ENCODE assay signal across 32 mouse cellular contexts in genomic region chr1:164117869-164118268, GRCm38 (mm10). TPM values are rescaled to one million over a fixed set of nuclear protein-coding genes. Genes with fewer than 3 reads are reported as not detected.
"Had no signal": no experiment of that assay in that cellular context is flagged by ENCODE, and none has a peak within 500 bp of the region (broad histone marks: within the 10 kb centered on the region; RNA-seq: fewer than 3 reads in every experiment).

No protein-coding gene starts in this region.

- H3K9ac ChIP-seq: heart, embryonic 12.5 days; hindbrain, embryonic 13.5 days; hindbrain, embryonic 15.5 days; kidney, embryonic 15.5 days; limb, embryonic 12.5 days; liver, embryonic 13.5 days; liver, embryonic 15.5 days had no signal

- H3K36me3 ChIP-seq: heart, embryonic 10.5 days; heart, embryonic 12.5 days; hindbrain, embryonic 13.5 days; hindbrain, embryonic 15.5 days; kidney, embryonic 15.5 days; limb, embryonic 10.5 days; limb, embryonic 12.5 days; liver, embryonic 13.5 days; liver, embryonic 15.5 days had no signal

- H3K4me2 ChIP-seq: heart, embryonic 12.5 days; hindbrain, embryonic 13.5 days; hindbrain, embryonic 15.5 days; kidney, embryonic 15.5 days; limb, embryonic 12.5 days; liver, embryonic 11.5 days; liver, embryonic 13.5 days; liver, embryonic 15.5 days had no signal

- H3K27me3 ChIP-seq: heart, embryonic 12.5 days; hindbrain, embryonic 13.5 days; hindbrain, embryonic 15.5 days; kidney, embryonic 15.5 days; limb, embryonic 12.5 days; liver, embryonic 13.5 days; liver, embryonic 15.5 days had no signal

- ATAC-seq: hindbrain, postnatal 0 days; intestine, embryonic 16.5 days had no signal

- H3K27ac ChIP-seq: heart, embryonic 10.5 days; hindbrain, embryonic 13.5 days; hindbrain, embryonic 15.5 days; hindbrain, postnatal 0 days; kidney, embryonic 15.5 days; kidney, postnatal 0 days; layer of hippocampus, adult 2 months; left cerebral cortex, adult 2 months; limb, embryonic 10.5 days; limb, embryonic 12.5 days; liver, embryonic 13.5 days; liver, embryonic 15.5 days had no signal

- H3K4me3 ChIP-seq: heart, embryonic 10.5 days; heart, embryonic 12.5 days; hindbrain, embryonic 13.5 days; hindbrain, embryonic 15.5 days; kidney, embryonic 15.5 days; layer of hippocampus, adult 2 months; left cerebral cortex, adult 2 months; limb, embryonic 10.5 days; limb, embryonic 12.5 days; liver, embryonic 13.5 days; liver, embryonic 15.5 days had no signal

- H3K9me3 ChIP-seq: heart, embryonic 10.5 days; heart, embryonic 12.5 days; hindbrain, embryonic 13.5 days; hindbrain, embryonic 15.5 days; kidney, embryonic 15.5 days; limb, embryonic 10.5 days; limb, embryonic 12.5 days; liver, embryonic 13.5 days; liver, embryonic 15.5 days had no signal

- H3K4me1 ChIP-seq: heart, embryonic 10.5 days; hindbrain, embryonic 13.5 days; hindbrain, embryonic 15.5 days; liver, embryonic 13.5 days; liver, embryonic 15.5 days had no signal

- DNase-seq: gastrocnemius, postnatal 14 days; gastrocnemius, postnatal 36 days; heart, adult 18-20 months; heart, postnatal 10 days; heart, postnatal 36 days; kidney, adult 11 months; kidney, adult 2 months; kidney, adult 9 months; kidney, postnatal 14 days; kidney, postnatal 4 days; liver; liver, embryonic 13.5 days had no signal

RNA-seq across cellular contexts. Expression of gene Selp, which starts 2.8 kb away (rescaled TPM):
- total RNA-seq: hindbrain, postnatal 0 days; layer of hippocampus, adult 2 months; layer of hippocampus, postnatal 25 days; left cerebral cortex, adult 2 months; left cerebral cortex, postnatal 14 days; left cerebral cortex, postnatal 36 days had no signal
- polyA plus RNA-seq: heart, embryonic 12.5 days; hindbrain, embryonic 13.5 days; hindbrain, embryonic 15.5 days; limb, embryonic 12.5 days had no signal

RNA-seq across cellular contexts. Expression of gene Sell, which starts 56.1 kb away (rescaled TPM):
- total RNA-seq: gastrocnemius, adult 18-20 months; layer of hippocampus, postnatal 25 days; left cerebral cortex, adult 2 months; left cerebral cortex, postnatal 14 days; left cerebral cortex, postnatal 36 days had no signal
- polyA plus RNA-seq: heart, embryonic 10.5 days; heart, embryonic 12.5 days; heart, embryonic 14.5 days; hindbrain, embryonic 11.5 days; limb, embryonic 10.5 days; limb, embryonic 12.5 days had no signal
